In the genomic region with DNA sequence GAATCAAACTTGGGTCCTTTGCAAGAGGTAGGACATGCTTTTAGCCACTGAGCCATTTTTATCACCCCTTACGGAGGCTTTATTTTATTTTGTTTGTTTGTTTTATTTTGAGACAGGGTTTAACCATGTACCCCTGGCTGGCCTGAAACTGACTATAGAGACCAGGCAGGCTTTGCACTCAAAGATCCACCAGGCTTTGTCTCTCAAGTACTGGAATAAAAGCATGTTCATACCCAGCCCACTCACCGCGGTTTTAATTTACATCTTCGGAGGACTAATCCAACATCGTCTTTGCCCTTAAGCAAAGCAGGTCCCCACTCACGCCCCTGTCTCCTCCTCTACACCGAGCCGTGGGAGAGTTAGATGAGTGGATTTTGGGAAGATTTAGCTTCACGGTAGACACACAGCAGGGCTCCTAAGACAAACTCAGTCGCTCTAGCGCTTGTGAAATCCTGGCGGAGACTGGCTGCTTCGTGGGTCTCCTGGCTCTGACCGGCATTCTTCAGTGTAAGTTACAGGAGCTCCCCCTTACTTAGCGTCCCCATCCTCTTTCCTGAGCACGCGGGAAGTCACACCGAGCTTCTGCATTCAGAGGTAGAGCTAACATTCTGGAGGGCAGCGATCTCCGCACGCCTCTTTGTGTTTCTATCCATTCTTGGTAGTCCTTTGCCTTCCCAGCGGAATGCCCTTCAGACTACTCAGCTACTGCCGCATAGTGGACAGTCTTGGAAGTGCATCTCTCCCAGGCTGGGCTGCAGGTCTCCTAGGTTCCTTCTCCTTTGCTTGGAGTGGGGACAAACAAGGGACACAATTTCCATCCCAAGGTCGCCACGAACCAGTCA, we compare ENCODE assay signal across 7 mouse cellular contexts. TPM values are rescaled to one million over a fixed set of nuclear protein-coding genes. Genes with fewer than 3 reads are reported as not detected.
A peak's percentile ranks its signal among the peaks of the same experiment; 100 is the strongest.
DNase-seq lines count a peak whose midpoint lies in the region; ATAC-seq and TF ChIP-seq lines count a peak whose summit lies in the region.

No protein-coding gene starts in this region.

- ATAC-seq in inflammation-experienced regulatory T-cells, adult 6 months, result peak; percentile 68
- peak; percentile 65 for ATAC-seq in midbrain, embryonic 12.5 days (ENCODE audit: low FRiP score, low read depth)

- TF ChIP-seq CTCF in gastrocnemius, adult 2 months (IDR thresholded peaks at IDR 0.05), result peak; percentile 89
- peak; percentile 87; the same call in 1 of the 2 replicates for TF ChIP-seq CTCF in small intestine, adult 2 months (IDR thresholded peaks at IDR 0.05; ENCODE audit: extremely low read depth, insufficient read length, insufficient replicate concordance, low read depth, low read length)

- H3K27me3 ChIP-seq in limb, embryonic 10.5 days (ENCODE audit: low read depth, poor library complexity, severe bottlenecking), result peaks cover 2% of the 10 kb centered on the region; the same call in 1 of the 2 replicates
- 0 out of 2 replicates have a peak, but pooled peaks cover 4% of the 10 kb centered on the region for H3K27me3 ChIP-seq in midbrain, embryonic 12.5 days
- H3K27me3 ChIP-seq in small intestine, adult 2 months (ENCODE audit: control insufficient read depth, insufficient read depth, low read length), result no peaks in the 10 kb centered on the region

- peak overlapping the region; percentile 75 for H3K9ac ChIP-seq in midbrain, embryonic 12.5 days (replicated peaks)

- no peak for TF ChIP-seq POLR2A in small intestine, adult 2 months (IDR thresholded peaks at IDR 0.05; ENCODE audit: low read depth, low read length)

- intact Hi-C loops in gastrocnemius, adult 2 months (cut with DNase I), result no loop called here

- H3K27ac ChIP-seq in gastrocnemius, adult 2 months, result peak overlapping the region; percentile 86
- peak overlapping the region; percentile 89 for H3K27ac ChIP-seq in limb, embryonic 10.5 days
- H3K27ac ChIP-seq in midbrain, embryonic 12.5 days (replicated peaks), result peak overlapping the region; percentile 81
- H3K27ac ChIP-seq in small intestine, adult 2 months (ENCODE audit: insufficient read depth, low read depth, low read length), result no peak overlapping the region

- H3K9me3 ChIP-seq in limb, embryonic 10.5 days (replicated peaks), result no peaks in the 10 kb centered on the region
- H3K9me3 ChIP-seq in midbrain, embryonic 12.5 days, result no peaks in the 10 kb centered on the region

- H3K36me3 ChIP-seq in limb, embryonic 10.5 days, result no peaks in the 10 kb centered on the region
- H3K36me3 ChIP-seq in midbrain, embryonic 12.5 days, result no peaks in the 10 kb centered on the region
- H3K36me3 ChIP-seq in small intestine, adult 2 months (ENCODE audit: control insufficient read depth, insufficient read depth, low read length), result no peaks in the 10 kb centered on the region

- H3K4me2 ChIP-seq in midbrain, embryonic 12.5 days (replicated peaks), result peak overlapping the region; percentile 56

- H3K4me3 ChIP-seq in gastrocnemius, adult 2 months, result peak overlapping the region; percentile 72
- peak overlapping the region; percentile 54 for H3K4me3 ChIP-seq in limb, embryonic 10.5 days
- peak overlapping the region; percentile 52 for H3K4me3 ChIP-seq in midbrain, embryonic 12.5 days
- peak overlapping the region; percentile 60 for H3K4me3 ChIP-seq in small intestine, adult 2 months (ENCODE audit: low read depth, low read length)

- 7% methylated on average over 25 of the region's 25 CpGs for WGBS in limb, embryonic 10.5 days
- 4% methylated on average over 25 of the region's 25 CpGs for WGBS in midbrain, embryonic 12.5 days
- WGBS in small intestine, adult 2 months, result 6% methylated on average over 25 of the region's 25 CpGs

- DNase-seq in adrenal gland, adult 2 months, result peak; percentile 76
- DNase-seq in cerebellum, postnatal 36 days, result peak; percentile 86 to 91
- DNase-seq in gastrocnemius, adult 2 months, result peak; percentile 86
- DNase-seq in limb, embryonic 10.5 days (ENCODE audit: low spot score), result peak; percentile 94

- peaks cover 34% of the 10 kb centered on the region for H3K4me1 ChIP-seq in limb, embryonic 10.5 days
- peaks cover 9% of the 10 kb centered on the region for H3K4me1 ChIP-seq in midbrain, embryonic 12.5 days
- peaks cover 11% of the 10 kb centered on the region for H3K4me1 ChIP-seq in small intestine, adult 2 months (ENCODE audit: control insufficient read depth, insufficient read depth, insufficient read length, low read length)

RNA-seq across cellular contexts. Expression of gene 1600014C23Rik, which starts 9.7 kb away (rescaled TPM):
- not detected for total RNA-seq in adrenal gland, adult 2 months (2021)
- not detected in 2 replicates for polyA plus RNA-seq in adrenal gland, adult 2 months (2012; rRNA removed)
- under 1 TPM in 1 of 2 experiments, not detected in 1; 0.50 TPM for total RNA-seq in gastrocnemius, adult 2 months (2021)
- not detected for polyA plus RNA-seq in inflammation-experienced regulatory T-cells, adult 6 months (2017; shearing (Covaris generic))
- polyA plus RNA-seq in limb, embryonic 10.5 days (2016; fragmentation: Nextera tagmentation; extraction: Ambion mirVana), result 0.33 TPM in 1 of 2 replicates, not detected in the other
- not detected in 2 replicates for polyA plus RNA-seq in midbrain, embryonic 12.5 days (2016; fragmentation: Nextera tagmentation; extraction: Ambion mirVana)
- polyA plus RNA-seq in small intestine, adult 2 months (2012; rRNA removed), result not detected in 2 replicates

RNA-seq across cellular contexts. Expression of gene Tmem63b, which starts 37.2 kb away (rescaled TPM):
- total RNA-seq in adrenal gland, adult 2 months (2021), result 10 to 100 TPM; 37.9 to 54.8 TPM
- polyA plus RNA-seq in adrenal gland, adult 2 months (2012; rRNA removed), result 68.9 and 71.9 TPM in 2 replicates
- 10 to 100 TPM; 66.5 to 81.6 TPM for total RNA-seq in gastrocnemius, adult 2 months (2021)
- polyA plus RNA-seq in inflammation-experienced regulatory T-cells, adult 6 months (2017; shearing (Covaris generic)), result 1 to 10 TPM; 2.0 to 2.7 (median 2.4) TPM
- polyA plus RNA-seq in limb, embryonic 10.5 days (2016; fragmentation: Nextera tagmentation; extraction: Ambion mirVana), result 35.5 and 36.1 TPM in 2 replicates
- polyA plus RNA-seq in midbrain, embryonic 12.5 days (2016; fragmentation: Nextera tagmentation; extraction: Ambion mirVana), result 97.9 and 107 TPM in 2 replicates
- polyA plus RNA-seq in small intestine, adult 2 months (2012; rRNA removed), result 42.6 and 65.0 TPM in 2 replicates

RNA-seq across cellular contexts. Expression of gene Mrpl14, which starts 37.8 kb away (rescaled TPM):
- total RNA-seq in adrenal gland, adult 2 months (2021), result 100 to 1,000 TPM; 126 to 132 TPM
- polyA plus RNA-seq in adrenal gland, adult 2 months (2012; rRNA removed), result 223 and 257 TPM in 2 replicates
- 100 to 1,000 TPM in 1 of 2 experiments, 10 to 100 TPM in 1; 99.5 to 139 TPM for total RNA-seq in gastrocnemius, adult 2 months (2021)
- 10 to 100 TPM; 74.5 to 88.1 (median 87.7) TPM for polyA plus RNA-seq in inflammation-experienced regulatory T-cells, adult 6 months (2017; shearing (Covaris generic))
- polyA plus RNA-seq in limb, embryonic 10.5 days (2016; fragmentation: Nextera tagmentation; extraction: Ambion mirVana), result 160 and 167 TPM in 2 replicates
- polyA plus RNA-seq in midbrain, embryonic 12.5 days (2016; fragmentation: Nextera tagmentation; extraction: Ambion mirVana), result 105 and 110 TPM in 2 replicates
- 105 and 161 TPM in 2 replicates for polyA plus RNA-seq in small intestine, adult 2 months (2012; rRNA removed)
